Mouse (Mus musculus) neural tube, embryonic 11.5 days (tissue): ENCODE measurements around the gene Bean1. TPM values are rescaled to one million over a fixed set of nuclear protein-coding genes. Genes with fewer than 3 reads are reported as not detected.
"Not testable (repeated sequence)": the region's sequence is repeated elsewhere in the genome, so short reads cannot be mapped to it uniquely, and the experiment has no call there.

Experiments used
- ATAC-seq: fragments of 200-750 bp; cut with Nextera tagmentation; 2 replicates; pipeline ENCODE4 v1.8.0; 2017; ENCODE audit warnings: moderate number of reproducible peaks, mild to moderate bottlenecking, moderate TSS enrichment, moderate library complexity; ENCODE audit not compliant: insufficient read depth, low FRiP score, low TSS enrichment
- DNase-seq: peaks from one replicate; pipeline ENCODE4 v3.0.0-alpha.2; 2015; ENCODE audit warnings: low spot score
- H3K27ac ChIP-seq: fragments of 300-500 bp; sonication (generic); 2 replicates; pipeline ENCODE4 v1.5.1; 2014; ENCODE audit warnings: low read depth, mild to moderate bottlenecking, low read length
- H3K27me3 ChIP-seq: fragments of 300-500 bp; sonication (generic); 2 replicates; pipeline ENCODE4 v1.6.1; 2014; ENCODE audit warnings: mild to moderate bottlenecking, low read length, mixed read lengths; ENCODE audit not compliant: control insufficient read depth, insufficient read depth
- H3K36me3 ChIP-seq: fragments of 300-500 bp; sonication (generic); 2 replicates; pipeline ENCODE4 v1.6.1; 2014; ENCODE audit warnings: mild to moderate bottlenecking, low read length, moderate library complexity, mixed read lengths; ENCODE audit not compliant: control insufficient read depth, insufficient read depth
- H3K4me1 ChIP-seq: fragments of 300-500 bp; sonication (generic); 2 replicates; pipeline ENCODE4 v1.6.1; 2014; ENCODE audit warnings: low read length, mixed read lengths; ENCODE audit not compliant: control insufficient read depth, insufficient read depth
- H3K4me2 ChIP-seq: fragments of 300-500 bp; sonication (generic); 2 replicates; pipeline ENCODE4 v1.6.1; 2014; ENCODE audit warnings: low read depth, mild to moderate bottlenecking, moderate library complexity
- H3K4me3 ChIP-seq: fragments of 300-500 bp; sonication (generic); 2 replicates; pipeline ENCODE4 v1.5.1; 2014; ENCODE audit warnings: low read depth, low read length
- H3K9ac ChIP-seq: fragments of 300-500 bp; sonication (generic); 2 replicates; pipeline ENCODE4 v1.6.1; 2014; ENCODE audit warnings: mild to moderate bottlenecking, low read length
- H3K9me3 ChIP-seq: fragments of 300-500 bp; sonication (generic); 2 replicates; pipeline ENCODE4 v1.6.1; 2016; ENCODE audit warnings: low read length; ENCODE audit not compliant: control insufficient read depth
- WGBS: fragments of 180-500 bp; shearing (Covaris S2); extraction: QIAGEN DNeasy Blood & Tissue Kit; methylation state at CpG from one replicate; pipeline ENCODE4 v1.1.7; 2014; 5-methylcytosine and 5-hydroxymethylcytosine counted together
- polyA plus RNA-seq: library from polyadenylated mRNA; unstranded; fragments of >200 nt; fragmentation: Nextera tagmentation; extraction: Ambion mirVana; gene quantifications from 2 replicates; pipeline ENCODE4 v1.2.1, GENCODE M21; 2014

Gene Bean1
- polyA plus RNA-seq, 1 experiment from 2014 or later = 1.7 TPM

DNA sequence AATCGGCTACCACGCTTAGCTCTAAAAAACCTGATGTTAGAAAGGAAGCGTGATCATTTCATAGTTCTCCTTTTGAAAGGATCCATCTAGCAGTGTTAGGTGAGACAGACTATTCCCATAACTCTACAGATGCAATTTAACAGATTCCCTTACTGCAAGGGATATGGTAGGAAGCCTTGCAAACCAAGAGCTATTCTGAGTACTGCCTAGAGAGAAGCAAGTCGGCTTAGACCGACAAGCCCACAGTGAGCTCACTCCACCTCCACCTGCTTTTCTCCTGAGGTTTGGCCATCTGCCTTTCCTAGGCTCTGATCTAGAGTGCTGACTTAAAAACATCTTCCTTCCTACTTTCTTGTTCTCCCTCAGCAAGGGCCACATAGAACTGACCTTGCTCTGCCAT is 91.6 kb downstream of the Bean1 start:
- H3K9ac ChIP-seq, H3K4me2 ChIP-seq, H3K27ac ChIP-seq, H3K9me3 ChIP-seq, H3K4me3 ChIP-seq, DNase-seq, ATAC-seq, H3K4me1 ChIP-seq, H3K27me3 ChIP-seq: not testable (repeated sequence)
- WGBS = 92% methylated on average over 5 of the region's 5 CpGs
- peaks cover 11% of the 10 kb centered on the region for H3K36me3 ChIP-seq

DNA sequence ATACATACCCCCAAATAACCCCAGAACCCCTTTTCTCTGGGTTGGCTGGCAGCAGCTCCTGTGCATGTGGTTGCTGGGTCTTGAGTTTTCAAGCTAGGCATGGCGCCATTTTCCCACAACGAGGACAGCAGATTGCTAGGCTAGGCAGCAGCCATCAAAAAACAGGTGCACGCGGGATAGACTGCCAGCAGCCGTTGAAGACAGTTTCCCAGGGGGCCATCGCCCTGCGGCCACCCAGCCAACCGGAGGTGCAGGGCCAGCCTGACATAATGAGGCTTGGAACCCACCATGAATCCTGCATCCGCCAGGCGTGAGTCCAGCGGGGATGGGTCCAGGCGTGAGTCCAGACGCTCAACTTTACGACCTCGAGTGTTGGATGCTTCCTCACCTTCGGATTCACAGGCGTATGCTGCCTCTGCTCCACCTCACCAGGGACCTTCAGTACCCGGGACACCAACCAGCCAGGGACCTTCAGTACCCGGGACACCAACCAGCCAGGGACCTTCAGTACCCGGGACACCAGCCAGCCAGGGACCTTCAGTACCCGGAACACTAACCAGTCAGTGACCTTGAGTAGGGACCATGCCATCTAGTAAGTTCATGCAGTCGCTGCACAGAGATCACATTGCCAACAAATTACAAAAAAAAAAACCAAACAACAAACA is 94.2 kb downstream of the Bean1 start:
- DNase-seq, H3K4me1 ChIP-seq, H3K27ac ChIP-seq, H3K4me3 ChIP-seq, H3K9me3 ChIP-seq, H3K9ac ChIP-seq, H3K27me3 ChIP-seq, H3K4me2 ChIP-seq, ATAC-seq, H3K36me3 ChIP-seq: not testable (repeated sequence)
- WGBS = 95% methylated on average over 22 of the region's 22 CpGs

- H3K27ac ChIP-seq = no peak overlapping the region
- no peak for ATAC-seq
- no peak for DNase-seq
- H3K9ac ChIP-seq = no peak overlapping the region
- no peak overlapping the region for H3K4me2 ChIP-seq
- no peaks in the 10 kb centered on the region for H3K9me3 ChIP-seq
- H3K27me3 ChIP-seq = no peaks in the 10 kb centered on the region
- no peak overlapping the region for H3K4me3 ChIP-seq
- H3K4me1 ChIP-seq = no peaks in the 10 kb centered on the region
- H3K36me3 ChIP-seq = 0 out of 2 replicates have a peak, but pooled peaks cover 4% of the 10 kb centered on the region
These were observed 98.1 kb downstream of the Bean1 start for GRCm38 (mm10) chr8:104268368-104268767.

Other genes with a start within 250 kb of the Bean1 start
- gene Cdh5, start 68.8 kb upstream of the Bean1 start, polyA plus RNA-seq = 19.5 and 19.8 TPM in 2 replicates
- 34.4 and 36.4 TPM in 2 replicates for gene Tk2, start 78.1 kb downstream of the Bean1 start, polyA plus RNA-seq
- 30.8 and 35.3 TPM in 2 replicates for gene Cklf, start 80.4 kb downstream of the Bean1 start, polyA plus RNA-seq
- gene Cmtm2a, start 122.7 kb downstream of the Bean1 start, polyA plus RNA-seq = not detected in 2 replicates
- gene Gm45711, start 139.6 kb downstream of the Bean1 start, polyA plus RNA-seq = not detected in 2 replicates
- gene Cmtm1, start 139.7 kb downstream of the Bean1 start, polyA plus RNA-seq = not detected in 2 replicates
- not detected in 2 replicates for gene Gm11020, start 151.1 kb downstream of the Bean1 start, polyA plus RNA-seq
- gene Cmtm2b, start 151.8 kb downstream of the Bean1 start, polyA plus RNA-seq = not detected in 2 replicates
- gene Cmtm3, start 169.0 kb downstream of the Bean1 start, polyA plus RNA-seq = 84.6 and 90.8 TPM in 2 replicates
- gene Cmtm4, start 225.4 kb downstream of the Bean1 start, polyA plus RNA-seq = 2.8 and 3.2 TPM in 2 replicates